Mouse (Mus musculus): ENCODE data around the gene Nfib. TPM values are rescaled to one million over a fixed set of nuclear protein-coding genes. Genes with fewer than 3 reads are reported as not detected.

Gene Nfib
- polyA plus RNA-seq, 1 experiment from 2014 or later, result 113 TPM

DNA sequence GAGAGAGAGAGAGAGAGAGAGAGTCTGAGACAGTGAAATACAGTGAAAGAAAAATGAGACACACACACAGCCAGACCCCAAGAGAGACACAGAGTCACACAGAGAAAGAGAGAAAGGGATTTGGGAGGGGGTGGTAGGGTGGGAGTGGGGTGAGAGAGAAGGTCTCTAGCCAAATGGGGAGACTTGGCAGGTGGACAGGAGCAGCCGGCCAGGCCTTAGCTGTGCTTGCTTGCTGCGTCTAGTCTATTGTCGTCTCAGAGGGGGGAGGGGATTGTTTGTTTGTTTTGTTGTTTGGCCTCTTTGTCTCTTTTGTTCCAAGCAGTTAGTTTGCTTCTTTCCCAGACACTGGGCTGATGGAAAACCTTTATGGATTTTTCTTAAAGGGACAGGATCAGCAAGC, 172.3 kb downstream of the Nfib start:
- WGBS, result 33% methylated on average over 3 of the region's 3 CpGs
- Histone ChIP-seq H3K9ac (no peak overlapping the region), H3K4me1 (peaks cover 62% of the 10 kb centered on the region), H3K27me3 (no peaks in the 10 kb centered on the region), H3K4me2 (no peak overlapping the region), H3K36me3 (no peaks in the 10 kb centered on the region), H3K9me3 (no peaks in the 10 kb centered on the region), H3K27ac (0 out of 2 replicates have a peak overlapping the region, but pooled peaks have one; percentile 29), H3K4me3 (no peak overlapping the region)
- ATAC-seq (ENCODE audit: insufficient number of reproducible peaks, low FRiP score, low TSS enrichment, low read depth), result no peak

DNA sequence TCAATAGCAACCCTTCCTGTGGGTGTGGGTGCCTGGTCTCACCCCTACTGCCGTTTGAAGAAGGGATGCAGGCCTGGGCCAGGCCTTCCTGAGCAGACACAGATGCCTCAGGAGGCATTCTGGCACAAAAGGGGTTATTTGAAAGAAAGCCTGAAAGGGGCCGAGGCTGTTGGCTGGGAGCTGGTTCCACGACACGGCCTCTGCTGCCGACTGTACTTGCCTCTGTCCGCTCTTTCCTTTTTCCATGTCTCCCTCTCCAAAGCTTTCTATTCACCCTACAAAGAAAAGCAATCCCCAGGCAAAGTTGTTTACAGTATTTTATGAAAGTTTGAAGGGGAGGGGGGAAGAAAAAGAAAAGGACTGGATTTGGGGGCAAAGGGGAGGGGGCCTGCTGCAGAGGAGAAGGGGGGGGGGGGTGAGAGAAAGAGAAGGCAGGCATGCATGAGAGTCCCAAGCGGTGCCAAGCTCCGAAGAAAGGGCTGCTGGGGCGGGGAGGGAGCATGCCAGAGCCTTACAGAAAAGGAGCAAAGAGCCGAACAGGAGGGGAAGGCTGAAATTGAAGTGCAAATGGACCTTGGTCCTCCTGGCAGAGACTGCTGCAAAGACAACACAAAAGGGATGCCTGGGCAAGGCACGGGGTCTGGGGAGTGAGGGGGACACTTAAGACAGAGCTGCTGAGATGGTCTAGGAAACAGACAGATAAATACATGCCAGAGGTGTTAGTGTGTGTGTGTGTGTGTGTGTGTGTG, 172.9 kb downstream of the Nfib start:
- Histone ChIP-seq H3K36me3 (no peaks in the 10 kb centered on the region), H3K27ac (peak overlapping the region; percentile 81), H3K9me3 (no peaks in the 10 kb centered on the region), H3K4me3 (no peak overlapping the region), H3K27me3 (no peaks in the 10 kb centered on the region), H3K4me2 (peak overlapping the region; percentile 25), H3K9ac (no peak overlapping the region), H3K4me1 (peaks cover 56% of the 10 kb centered on the region)
- ATAC-seq (ENCODE audit: insufficient number of reproducible peaks, low FRiP score, low TSS enrichment, low read depth), result no peak
- 11% methylated on average over 11 of the region's 11 CpGs for WGBS

DNA sequence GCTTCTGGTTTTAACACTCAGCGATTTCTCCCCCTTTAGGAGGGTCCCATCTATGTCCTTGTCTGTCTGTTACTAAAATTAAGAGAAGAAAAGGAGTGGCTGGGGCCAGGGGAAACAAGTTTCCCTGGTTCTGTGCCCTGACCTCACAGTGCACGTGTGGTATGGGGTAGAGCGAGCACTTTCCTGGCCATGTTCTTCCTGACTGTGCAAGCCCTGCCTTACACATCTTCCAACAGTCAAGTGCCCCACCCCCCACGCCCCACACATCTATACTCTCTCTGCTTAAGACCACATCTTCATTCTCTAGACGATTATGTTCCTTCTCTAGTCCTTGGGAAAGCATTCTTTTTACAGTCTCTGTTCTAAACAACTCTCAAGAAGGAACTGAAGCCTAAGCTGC, 173.6 kb downstream of the Nfib start:
- Histone ChIP-seq H3K9me3 (no peaks in the 10 kb centered on the region), H3K36me3 (no peaks in the 10 kb centered on the region), H3K9ac (no peak overlapping the region), H3K4me1 (peaks cover 49% of the 10 kb centered on the region), H3K4me3 (no peak overlapping the region), H3K27ac (peak overlapping the region; percentile 81), H3K27me3 (no peaks in the 10 kb centered on the region), H3K4me2 (0 out of 2 replicates have a peak overlapping the region, but pooled peaks have one; percentile 25)
- WGBS, result 47% methylated on average over 5 of the region's 5 CpGs
- ATAC-seq (ENCODE audit: insufficient number of reproducible peaks, low FRiP score, low TSS enrichment, low read depth), result no peak

DNA sequence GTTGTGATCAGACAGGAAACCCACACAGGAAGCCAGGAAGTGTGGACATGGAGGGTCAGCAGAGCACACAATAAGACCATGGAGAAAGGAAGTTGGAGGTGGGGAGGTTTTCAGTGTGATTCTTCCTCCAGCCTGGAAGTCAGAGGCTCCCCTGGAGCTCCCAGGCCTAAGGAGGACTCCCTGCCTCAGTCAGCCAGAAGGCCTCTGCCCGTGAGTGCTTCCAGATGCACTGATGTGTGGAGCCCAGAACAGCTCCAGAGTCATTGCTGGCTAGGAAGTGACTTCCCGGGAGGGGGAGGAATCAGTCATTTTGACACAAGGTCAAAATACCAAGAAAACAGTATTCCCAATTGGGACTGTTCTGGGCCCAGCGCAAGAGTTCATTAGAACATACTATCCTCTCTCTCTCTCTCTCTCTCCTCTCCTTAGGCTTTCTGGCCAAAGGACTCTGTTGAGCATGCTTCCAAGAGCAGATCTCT, 174.6 kb downstream of the Nfib start:
- H3K27ac ChIP-seq, result peak overlapping the region; percentile 47
- no peaks in the 10 kb centered on the region for H3K9me3 ChIP-seq
- no peak overlapping the region for H3K9ac ChIP-seq
- H3K4me2 ChIP-seq, result no peak overlapping the region
- peaks cover 40% of the 10 kb centered on the region for H3K4me1 ChIP-seq
- H3K4me3 ChIP-seq, result no peak overlapping the region
- no peaks in the 10 kb centered on the region for H3K36me3 ChIP-seq
- ATAC-seq (ENCODE audit: insufficient number of reproducible peaks, low FRiP score, low TSS enrichment, low read depth), result no peak
- 55% methylated on average over 3 of the region's 3 CpGs for WGBS
- H3K27me3 ChIP-seq, result no peaks in the 10 kb centered on the region

DNA sequence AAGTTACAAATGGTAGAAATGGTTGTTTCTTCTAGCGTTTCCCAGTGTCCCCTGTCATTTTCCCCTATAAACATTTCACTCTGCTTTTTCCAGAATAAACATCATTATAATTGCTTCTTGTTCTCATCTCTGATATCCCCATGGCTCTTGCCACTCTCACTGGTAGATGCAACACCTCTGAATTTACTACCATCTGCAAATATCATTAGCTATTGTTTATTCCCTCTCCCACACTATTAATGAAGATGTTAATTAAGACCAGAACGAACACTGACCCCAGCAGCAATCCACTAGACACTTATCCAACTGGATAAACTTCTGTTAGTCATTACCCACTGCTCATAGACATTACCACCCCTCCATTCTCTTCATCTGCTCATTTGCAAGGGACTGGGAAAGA, 176.6 kb downstream of the Nfib start:
- H3K27ac ChIP-seq, result no peak overlapping the region
- 58% methylated on average over 2 of the region's 2 CpGs for WGBS
- H3K4me3 ChIP-seq, result no peak overlapping the region
- H3K4me2 ChIP-seq, result no peak overlapping the region
- H3K9me3 ChIP-seq, result no peaks in the 10 kb centered on the region
- H3K4me1 ChIP-seq, result peaks cover 28% of the 10 kb centered on the region
- H3K36me3 ChIP-seq, result no peaks in the 10 kb centered on the region
- no peak overlapping the region for H3K9ac ChIP-seq
- ATAC-seq (ENCODE audit: insufficient number of reproducible peaks, low FRiP score, low TSS enrichment, low read depth), result no peak
- no peaks in the 10 kb centered on the region for H3K27me3 ChIP-seq

DNA sequence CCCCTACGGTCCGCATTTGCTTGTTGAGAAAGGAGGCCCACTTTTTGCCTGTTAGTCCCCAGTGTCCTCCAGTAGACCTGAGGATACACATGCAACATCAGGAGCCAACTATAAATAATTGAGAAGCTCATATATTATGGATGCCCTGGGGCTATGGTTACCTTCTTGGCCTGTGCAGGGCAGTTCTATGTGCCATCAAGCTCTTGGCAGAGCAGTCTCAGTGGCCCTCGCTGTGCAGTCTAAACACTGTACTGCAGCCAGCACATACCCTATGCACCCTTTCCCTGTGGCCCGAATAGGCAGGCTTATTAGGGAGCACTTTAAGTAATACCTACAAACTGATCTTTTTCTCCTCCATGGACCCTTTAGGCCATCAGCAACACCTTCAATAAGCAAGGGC, 185.6 kb downstream of the Nfib start:
- 86% methylated on average over 4 of the region's 4 CpGs for WGBS
- Histone ChIP-seq H3K9ac (no peak overlapping the region), H3K27ac (no peak overlapping the region)

DNA sequence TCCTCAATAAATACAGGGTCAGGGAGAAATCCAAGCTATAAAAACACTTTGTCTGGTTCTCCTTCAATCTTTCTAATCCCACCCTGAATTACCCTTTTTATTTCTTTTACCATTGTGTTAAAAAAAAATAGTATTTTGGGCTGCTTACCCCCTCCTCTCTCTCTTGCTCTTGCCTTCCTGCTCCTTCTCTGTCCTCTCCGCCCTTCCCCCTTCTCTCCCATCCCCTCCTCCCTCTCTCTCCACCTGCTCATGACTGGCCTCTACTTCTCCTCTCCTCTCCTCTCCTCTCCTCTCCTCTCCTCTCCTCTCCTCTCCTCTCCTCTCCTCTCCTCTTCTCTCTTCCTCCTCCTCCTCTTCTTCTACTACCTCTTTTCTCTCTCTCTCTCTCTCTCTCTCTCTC, 187.4 kb downstream of the Nfib start:
- H3K9me3 ChIP-seq, result no peaks in the 10 kb centered on the region
- no peaks in the 10 kb centered on the region for H3K27me3 ChIP-seq
- H3K4me3 ChIP-seq, result no peak overlapping the region
- no peak for ATAC-seq (ENCODE audit: insufficient number of reproducible peaks, low FRiP score, low TSS enrichment, low read depth)
- H3K36me3 ChIP-seq, result no peaks in the 10 kb centered on the region
- 65% methylated on average over 1 of the region's 1 CpGs for WGBS
- no peaks in the 10 kb centered on the region for H3K4me1 ChIP-seq
- no peak overlapping the region for H3K4me2 ChIP-seq
- H3K9ac ChIP-seq, result no peak overlapping the region
- no peak overlapping the region for H3K27ac ChIP-seq

More for the DNA sequence above, 185.6 kb downstream of the Nfib start:
- H3K36me3 ChIP-seq, result no peaks in the 10 kb centered on the region
- ATAC-seq (ENCODE audit: insufficient number of reproducible peaks, low FRiP score, low TSS enrichment, low read depth), result no peak
- no peak overlapping the region for H3K4me2 ChIP-seq
- no peaks in the 10 kb centered on the region for H3K27me3 ChIP-seq
- no peaks in the 10 kb centered on the region for H3K9me3 ChIP-seq
- no peak overlapping the region for H3K4me3 ChIP-seq
- H3K4me1 ChIP-seq, result no peaks in the 10 kb centered on the region

DNA sequence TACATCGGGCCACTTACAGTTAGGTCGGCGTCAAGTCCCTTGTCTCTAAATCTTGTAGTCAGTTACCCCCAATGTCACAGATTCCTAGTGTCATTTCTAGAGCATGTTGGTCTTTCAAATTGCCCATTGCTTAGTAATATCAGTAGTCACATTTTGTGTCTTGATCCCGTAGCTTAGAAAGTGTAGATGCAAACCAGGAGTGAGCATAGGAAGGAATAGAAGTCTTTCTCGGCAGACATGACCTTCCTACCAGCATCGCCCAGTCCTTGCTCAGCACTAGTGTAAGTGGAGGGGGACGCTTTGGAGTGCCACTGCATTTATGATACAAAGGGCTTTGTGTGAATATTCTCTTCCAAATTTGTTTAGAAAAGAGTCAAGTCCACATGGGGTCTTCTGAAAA, 188.2 kb downstream of the Nfib start:
- H3K4me1 ChIP-seq, result peaks cover 2% of the 10 kb centered on the region; the same call in 1 of the 2 replicates
- no peaks in the 10 kb centered on the region for H3K9me3 ChIP-seq
- 84% methylated on average over 7 of the region's 7 CpGs for WGBS
- no peak overlapping the region for H3K27ac ChIP-seq
- no peak for ATAC-seq (ENCODE audit: insufficient number of reproducible peaks, low FRiP score, low TSS enrichment, low read depth)
- no peaks in the 10 kb centered on the region for H3K36me3 ChIP-seq
- no peaks in the 10 kb centered on the region for H3K27me3 ChIP-seq
- H3K4me3 ChIP-seq, result no peak overlapping the region
- no peak overlapping the region for H3K9ac ChIP-seq
- no peak overlapping the region for H3K4me2 ChIP-seq

DNA sequence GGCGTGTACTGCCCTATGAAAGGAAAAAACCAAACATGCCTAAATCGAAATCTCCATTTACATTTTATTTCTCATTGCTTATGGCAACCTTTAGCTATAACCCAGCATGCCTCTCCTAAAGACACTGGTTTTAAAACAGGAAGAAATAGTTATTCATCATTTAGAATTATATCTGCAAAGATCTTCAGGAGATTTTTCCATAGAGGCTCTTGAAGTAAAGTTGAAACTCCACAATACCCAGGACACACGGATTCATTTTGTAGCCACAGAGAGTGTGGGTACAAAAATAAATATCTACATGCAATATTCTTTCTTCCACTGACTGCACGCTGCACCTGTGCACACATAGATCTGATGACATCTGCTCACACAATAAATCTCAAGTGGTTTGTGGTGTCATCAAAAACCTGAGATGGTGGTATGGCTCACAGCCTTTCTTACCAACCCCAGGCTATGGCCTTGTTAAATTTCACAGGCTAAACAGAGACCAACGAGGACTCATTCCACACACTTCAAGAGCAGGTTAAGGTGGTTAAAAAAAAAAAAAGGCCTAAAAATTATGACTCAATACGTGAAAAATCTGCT, 189.2 kb downstream of the Nfib start:
- Histone ChIP-seq H3K4me3 (no peak overlapping the region), H3K36me3 (no peaks in the 10 kb centered on the region), H3K4me2 (no peak overlapping the region), H3K27ac (no peak overlapping the region), H3K4me1 (peaks cover 10% of the 10 kb centered on the region), H3K9me3 (no peaks in the 10 kb centered on the region), H3K27me3 (no peaks in the 10 kb centered on the region), H3K9ac (no peak overlapping the region)
- WGBS, result 58% methylated on average over 6 of the region's 6 CpGs
- ATAC-seq (ENCODE audit: insufficient number of reproducible peaks, low FRiP score, low TSS enrichment, low read depth), result no peak

DNA sequence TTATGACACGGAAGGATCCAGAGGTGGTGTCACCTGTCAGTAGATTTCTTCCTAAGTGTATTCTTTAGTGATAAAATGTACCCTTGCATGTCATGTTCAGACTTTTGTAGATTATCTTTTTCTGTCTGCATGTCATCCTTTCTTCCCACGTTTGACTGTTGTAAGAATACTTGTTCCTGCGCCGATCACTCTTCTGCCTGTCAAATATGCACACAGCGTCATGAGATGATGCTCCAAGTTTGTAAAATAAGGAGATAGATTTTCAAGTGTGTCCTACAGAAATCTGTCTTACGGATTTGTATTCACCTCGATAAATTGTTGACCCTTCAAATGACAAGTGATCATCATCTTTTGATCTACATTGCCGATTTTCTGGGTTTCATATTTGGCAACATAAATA, 190.6 kb downstream of the Nfib start:
- Histone ChIP-seq H3K27me3 (no peaks in the 10 kb centered on the region), H3K27ac (no peak overlapping the region), H3K4me1 (peaks cover 21% of the 10 kb centered on the region), H3K36me3 (no peaks in the 10 kb centered on the region), H3K4me2 (no peak overlapping the region), H3K4me3 (no peak overlapping the region), H3K9ac (no peak overlapping the region), H3K9me3 (no peaks in the 10 kb centered on the region)
- WGBS, result 89% methylated on average over 8 of the region's 8 CpGs
- no peak for ATAC-seq (ENCODE audit: insufficient number of reproducible peaks, low FRiP score, low TSS enrichment, low read depth)

DNA sequence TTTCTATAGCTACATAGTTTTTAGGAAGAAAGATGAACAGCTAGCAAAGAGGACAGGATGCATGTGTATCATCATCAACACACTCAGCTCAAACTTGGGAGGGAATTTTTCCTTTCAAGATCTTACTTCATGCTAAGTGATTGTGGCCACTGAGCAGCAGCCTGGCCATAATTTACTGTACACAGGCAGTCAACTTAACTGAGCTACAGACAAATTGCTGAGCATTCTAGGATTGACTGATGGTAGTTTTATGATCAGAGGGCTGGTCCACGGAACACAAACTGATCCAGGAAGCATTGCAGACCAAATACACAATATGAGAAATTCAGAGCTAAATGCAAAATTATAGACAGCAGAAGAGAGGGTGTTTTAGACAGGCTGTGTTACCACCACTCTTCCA, 191.2 kb downstream of the Nfib start:
- no peak overlapping the region for H3K4me2 ChIP-seq
- no peaks in the 10 kb centered on the region for H3K36me3 ChIP-seq
- ATAC-seq (ENCODE audit: insufficient number of reproducible peaks, low FRiP score, low TSS enrichment, low read depth), result no peak
- H3K27ac ChIP-seq, result no peak overlapping the region
- no peaks in the 10 kb centered on the region for H3K9me3 ChIP-seq
- peaks cover 27% of the 10 kb centered on the region for H3K4me1 ChIP-seq
- WGBS, result 47% methylated on average over 1 of the region's 1 CpGs
- no peak overlapping the region for H3K4me3 ChIP-seq
- H3K27me3 ChIP-seq, result no peaks in the 10 kb centered on the region
- H3K9ac ChIP-seq, result no peak overlapping the region

DNA sequence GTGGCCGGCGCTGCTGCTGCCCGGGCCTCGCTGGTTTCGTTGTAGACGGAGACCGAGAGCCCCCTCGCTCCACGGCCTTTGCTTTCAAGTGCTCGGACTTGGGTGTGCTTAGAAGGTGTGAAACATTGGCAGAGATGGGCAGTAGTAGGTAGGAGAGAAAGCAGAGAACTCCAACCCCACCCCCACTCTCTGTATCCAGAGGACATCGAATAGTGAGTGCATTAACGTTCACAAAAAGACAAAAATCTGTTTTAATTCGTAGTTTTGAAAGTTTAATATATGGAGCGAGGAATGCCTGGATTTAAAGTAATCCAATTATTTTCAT, 192.2 kb downstream of the Nfib start:
- H3K9me3 ChIP-seq, result no peaks in the 10 kb centered on the region
- H3K36me3 ChIP-seq, result no peaks in the 10 kb centered on the region
- no peaks in the 10 kb centered on the region for H3K27me3 ChIP-seq
- H3K4me3 ChIP-seq, result peak overlapping the region; percentile 41
- H3K9ac ChIP-seq, result no peak overlapping the region
- ATAC-seq (ENCODE audit: insufficient number of reproducible peaks, low FRiP score, low TSS enrichment, low read depth), result no peak
- H3K27ac ChIP-seq, result peak overlapping the region; percentile 94
- H3K4me1 ChIP-seq, result peaks cover 34% of the 10 kb centered on the region
- 1% methylated on average over 14 of the region's 14 CpGs for WGBS
- H3K4me2 ChIP-seq, result peak overlapping the region; percentile 78

All from limb, embryonic 15.5 days (tissue).